Mouse (Mus musculus): ENCODE data around the gene Slc16a5. TPM values are rescaled to one million over a fixed set of nuclear protein-coding genes. Genes with fewer than 3 reads are reported as not detected.

Slc16a5 gene
- polyA plus RNA-seq, 1 experiment = not detected

DNA sequence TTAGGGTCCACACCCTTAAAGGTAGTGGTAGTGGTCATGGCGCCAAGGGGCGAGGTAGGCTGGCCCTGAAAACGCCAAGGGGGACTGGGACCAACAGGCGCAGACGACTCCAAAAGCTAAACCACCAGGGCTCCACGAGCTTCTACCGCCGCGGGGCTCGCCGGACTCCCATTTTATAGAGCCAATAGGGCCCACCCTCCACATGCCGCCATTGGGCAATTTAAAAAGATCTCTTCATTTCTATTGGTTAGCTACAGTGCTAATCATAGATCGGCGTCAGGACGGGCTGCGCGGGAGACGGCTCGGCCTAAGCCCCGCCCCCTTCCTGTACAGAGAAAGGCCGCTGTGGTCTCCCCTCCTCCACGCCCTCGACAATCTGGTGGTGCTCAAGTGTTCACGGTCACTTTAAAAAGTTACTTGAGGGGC, 52.0 kb downstream of the Slc16a5 start, which contains the start of gene Jpt1:
Gene Jpt1 (minus strand): TSS at position 150 of the 426 bp plus-strand sequence.
- Histone ChIP-seq H3K4me3 (ENCODE audit: insufficient read depth, low read depth, low read length) (peak within 1 kb of the TSS; percentile 69), H3K4me1 (ENCODE audit: control insufficient read depth, insufficient read depth, low read length) (peaks cover 17% of the 10 kb centered on the region), H3K27ac (ENCODE audit: insufficient read depth, low read depth, low read length) (peak within 1 kb of the TSS; percentile 62)
- under 1% methylated on average over 24 of the region's 24 CpGs for WGBS
- TF ChIP-seq CTCF (IDR thresholded peaks at IDR 0.05; ENCODE audit: insufficient read depth, low read depth, low read length) (no peak), POLR2A (IDR thresholded peaks at IDR 0.05; ENCODE audit: insufficient read depth, low read depth, low read length) (peak; percentile 100)

DNA sequence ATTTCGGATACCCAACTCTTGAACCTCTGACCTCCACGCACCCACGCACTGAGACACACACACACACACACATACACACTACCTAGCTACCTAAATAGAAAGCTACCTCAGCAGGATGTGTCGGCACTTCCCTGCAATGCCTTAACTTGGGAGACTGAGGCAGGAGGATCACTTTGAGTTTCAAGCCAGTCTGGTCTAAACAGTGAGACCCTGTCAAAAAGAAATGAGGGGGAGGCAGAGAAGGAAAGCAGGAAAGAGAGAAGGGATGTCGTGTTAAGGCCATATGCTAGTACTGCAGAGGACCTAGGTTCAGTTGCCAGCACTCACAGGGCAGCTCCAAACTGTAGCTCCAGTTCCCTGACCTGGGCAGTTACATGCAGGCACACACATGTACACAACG, 52.7 kb downstream of the Slc16a5 start:
- 69% methylated on average over 6 of the region's 6 CpGs for WGBS
- TF ChIP-seq POLR2A (IDR thresholded peaks at IDR 0.05; ENCODE audit: insufficient read depth, low read depth, low read length) = no peak
- TF ChIP-seq CTCF (IDR thresholded peaks at IDR 0.05; ENCODE audit: insufficient read depth, low read depth, low read length) = no peak
- peaks cover 13% of the 10 kb centered on the region for H3K4me1 ChIP-seq (ENCODE audit: control insufficient read depth, insufficient read depth, low read length)
- no peak overlapping the region for H3K27ac ChIP-seq (ENCODE audit: insufficient read depth, low read depth, low read length)
- no peak overlapping the region for H3K4me3 ChIP-seq (ENCODE audit: insufficient read depth, low read depth, low read length)

DNA sequence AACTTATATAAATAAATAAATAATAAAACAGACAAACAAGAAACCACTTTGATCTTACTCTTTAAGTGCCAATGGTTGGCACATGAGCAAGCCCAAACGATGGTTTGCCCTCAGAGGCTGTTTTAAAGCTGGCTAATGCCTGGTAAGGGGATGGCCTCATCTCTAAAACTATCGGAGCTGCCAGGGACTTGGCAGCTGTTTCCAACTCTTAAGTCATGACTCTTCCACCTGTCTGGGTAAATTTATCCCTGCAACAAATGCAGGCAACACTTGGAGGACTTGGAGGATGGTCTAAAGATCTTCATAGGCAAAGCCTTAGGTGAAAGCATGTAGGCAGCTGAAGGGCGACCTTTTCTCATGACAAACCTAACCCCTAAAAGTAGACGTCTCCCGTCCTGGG, 54.7 kb downstream of the Slc16a5 start:
- TF ChIP-seq POLR2A (IDR thresholded peaks at IDR 0.05; ENCODE audit: insufficient read depth, low read depth, low read length) (no peak), CTCF (IDR thresholded peaks at IDR 0.05; ENCODE audit: insufficient read depth, low read depth, low read length) (no peak)
- Histone ChIP-seq H3K27ac (ENCODE audit: insufficient read depth, low read depth, low read length) (no peak overlapping the region), H3K4me3 (ENCODE audit: insufficient read depth, low read depth, low read length) (no peak overlapping the region), H3K4me1 (ENCODE audit: control insufficient read depth, insufficient read depth, low read length) (peaks cover 7% of the 10 kb centered on the region)
- 80% methylated on average over 5 of the region's 5 CpGs for WGBS

DNA sequence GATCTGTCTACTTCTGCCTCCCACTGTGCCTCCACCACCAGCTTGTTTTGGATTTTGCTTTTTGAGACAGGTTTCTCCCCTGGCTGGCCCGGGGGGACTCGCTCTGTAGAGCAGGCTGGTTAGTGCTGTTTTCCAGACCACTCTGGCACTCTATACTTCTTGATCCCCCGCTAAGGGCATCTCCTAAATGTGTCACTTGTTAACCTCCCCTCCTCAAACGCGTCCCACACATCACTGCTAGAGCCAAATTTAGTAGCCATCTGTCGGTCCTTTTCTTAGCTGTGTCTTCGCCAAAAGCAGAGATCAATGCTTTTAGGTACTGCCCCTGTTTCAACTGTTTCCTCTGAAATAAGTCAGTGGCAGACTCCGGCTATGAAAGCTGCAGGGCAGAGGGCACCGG, 56.4 kb downstream of the Slc16a5 start:
- WGBS = 60% methylated on average over 9 of the region's 9 CpGs
- H3K4me3 ChIP-seq (ENCODE audit: insufficient read depth, low read depth, low read length) = no peak overlapping the region
- no peak for TF ChIP-seq POLR2A (IDR thresholded peaks at IDR 0.05; ENCODE audit: insufficient read depth, low read depth, low read length)
- no peak for TF ChIP-seq CTCF (IDR thresholded peaks at IDR 0.05; ENCODE audit: insufficient read depth, low read depth, low read length)
- H3K27ac ChIP-seq (ENCODE audit: insufficient read depth, low read depth, low read length) = no peak overlapping the region
- H3K4me1 ChIP-seq (ENCODE audit: control insufficient read depth, insufficient read depth, low read length) = no peaks in the 10 kb centered on the region; the same call in 1 of the 2 replicates

DNA sequence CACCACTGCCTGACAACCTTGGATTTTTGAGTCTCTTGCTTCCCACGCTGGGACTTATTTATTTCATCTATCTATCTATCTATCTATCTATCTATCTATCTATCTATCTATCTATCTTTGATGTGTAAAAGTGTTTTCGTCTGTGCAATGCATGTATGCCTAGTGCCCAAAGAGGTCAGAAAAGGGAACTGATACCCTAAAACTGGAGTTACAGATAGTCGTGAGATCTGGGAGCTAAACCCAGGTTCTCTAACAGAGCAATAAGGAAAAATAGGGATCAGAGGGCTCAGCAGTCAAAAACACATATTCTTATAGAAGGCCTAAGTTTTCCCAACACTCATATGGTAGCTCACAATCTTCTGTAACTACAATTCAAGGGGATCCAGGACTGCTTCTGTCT, 57.3 kb downstream of the Slc16a5 start:
- Histone ChIP-seq H3K4me1 (ENCODE audit: control insufficient read depth, insufficient read depth, low read length) (no peaks in the 10 kb centered on the region), H3K4me3 (ENCODE audit: insufficient read depth, low read depth, low read length) (no peak overlapping the region), H3K27ac (ENCODE audit: insufficient read depth, low read depth, low read length) (no peak overlapping the region)
- 87% methylated on average over 3 of the region's 3 CpGs for WGBS
- TF ChIP-seq POLR2A (IDR thresholded peaks at IDR 0.05; ENCODE audit: insufficient read depth, low read depth, low read length) = no peak
- no peak for TF ChIP-seq CTCF (IDR thresholded peaks at IDR 0.05; ENCODE audit: insufficient read depth, low read depth, low read length)

DNA sequence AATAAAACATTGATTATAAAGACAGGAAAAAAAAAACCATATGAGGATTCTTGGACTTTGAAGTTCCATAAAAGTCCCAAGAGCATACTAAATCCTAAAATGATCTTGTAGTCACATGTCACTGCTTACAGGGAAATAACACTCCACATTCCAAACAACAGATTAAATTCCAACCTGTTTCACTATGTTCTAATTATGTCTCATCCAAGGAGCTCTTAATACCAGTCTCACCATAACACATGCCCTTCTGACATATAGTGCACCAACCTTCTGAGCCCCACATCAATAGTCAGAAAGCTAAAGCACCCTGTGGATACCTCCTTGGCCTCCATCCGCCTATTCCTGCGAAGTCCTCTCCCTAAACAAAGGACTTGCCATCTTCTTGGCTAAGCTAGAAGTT, 57.9 kb downstream of the Slc16a5 start:
- H3K4me1 ChIP-seq (ENCODE audit: control insufficient read depth, insufficient read depth, low read length) = no peaks in the 10 kb centered on the region
- TF ChIP-seq POLR2A (IDR thresholded peaks at IDR 0.05; ENCODE audit: insufficient read depth, low read depth, low read length) (no peak), CTCF (IDR thresholded peaks at IDR 0.05; ENCODE audit: insufficient read depth, low read depth, low read length) (no peak)
- no peak overlapping the region for H3K4me3 ChIP-seq (ENCODE audit: insufficient read depth, low read depth, low read length)
- no peak overlapping the region for H3K27ac ChIP-seq (ENCODE audit: insufficient read depth, low read depth, low read length)
- WGBS = 68% methylated on average over 2 of the region's 2 CpGs

DNA sequence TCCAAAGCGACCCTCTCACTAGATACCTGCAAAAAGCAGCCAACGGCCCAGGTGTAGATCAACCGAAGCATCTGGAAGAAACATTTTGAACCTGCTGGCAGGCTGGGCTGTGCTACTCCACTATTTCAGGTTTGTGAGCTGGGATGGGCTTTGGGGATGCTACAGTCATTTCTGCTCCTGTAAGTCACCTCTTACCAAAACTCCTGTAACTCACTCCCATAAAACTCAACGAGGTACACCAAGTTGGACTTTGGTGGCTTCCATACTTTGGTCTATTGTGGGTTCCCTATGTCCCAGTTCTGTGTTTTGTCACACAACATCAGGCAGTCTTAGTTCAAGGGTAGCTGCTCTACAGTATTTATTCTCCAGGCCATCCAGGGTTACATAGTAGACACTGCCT, 58.8 kb downstream of the Slc16a5 start:
- H3K27ac ChIP-seq (ENCODE audit: insufficient read depth, low read depth, low read length) = no peak overlapping the region
- WGBS = 85% methylated on average over 4 of the region's 4 CpGs
- no peak overlapping the region for H3K4me3 ChIP-seq (ENCODE audit: insufficient read depth, low read depth, low read length)
- no peaks in the 10 kb centered on the region for H3K4me1 ChIP-seq (ENCODE audit: control insufficient read depth, insufficient read depth, low read length)
- TF ChIP-seq POLR2A (IDR thresholded peaks at IDR 0.05; ENCODE audit: insufficient read depth, low read depth, low read length) = no peak
- TF ChIP-seq CTCF (IDR thresholded peaks at IDR 0.05; ENCODE audit: insufficient read depth, low read depth, low read length) = no peak

DNA sequence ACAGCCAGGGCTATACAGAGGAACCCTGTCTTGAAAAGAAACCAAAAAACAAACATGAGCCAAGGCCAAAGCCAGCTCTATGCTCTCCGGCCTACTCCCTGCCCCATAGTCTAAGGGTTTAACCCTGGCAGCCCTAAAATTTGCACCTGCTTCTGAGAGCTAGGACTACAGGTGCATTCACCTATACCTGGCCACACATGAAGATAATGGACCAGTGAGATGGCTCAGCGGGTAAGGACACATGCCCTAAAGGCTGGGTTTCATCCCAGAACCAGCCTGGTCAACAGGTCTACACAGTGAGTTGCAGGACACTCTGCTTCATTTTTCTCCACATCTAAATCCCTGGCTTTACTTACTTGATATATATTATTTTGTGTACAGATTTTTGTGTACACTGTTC, 60.0 kb downstream of the Slc16a5 start:
- Histone ChIP-seq H3K4me3 (ENCODE audit: insufficient read depth, low read depth, low read length) (no peak overlapping the region), H3K27ac (ENCODE audit: insufficient read depth, low read depth, low read length) (no peak overlapping the region), H3K4me1 (ENCODE audit: control insufficient read depth, insufficient read depth, low read length) (no peaks in the 10 kb centered on the region)
- TF ChIP-seq CTCF (IDR thresholded peaks at IDR 0.05; ENCODE audit: insufficient read depth, low read depth, low read length) (no peak), POLR2A (IDR thresholded peaks at IDR 0.05; ENCODE audit: insufficient read depth, low read depth, low read length) (no peak)
- 84% methylated on average over 2 of the region's 2 CpGs for WGBS

DNA sequence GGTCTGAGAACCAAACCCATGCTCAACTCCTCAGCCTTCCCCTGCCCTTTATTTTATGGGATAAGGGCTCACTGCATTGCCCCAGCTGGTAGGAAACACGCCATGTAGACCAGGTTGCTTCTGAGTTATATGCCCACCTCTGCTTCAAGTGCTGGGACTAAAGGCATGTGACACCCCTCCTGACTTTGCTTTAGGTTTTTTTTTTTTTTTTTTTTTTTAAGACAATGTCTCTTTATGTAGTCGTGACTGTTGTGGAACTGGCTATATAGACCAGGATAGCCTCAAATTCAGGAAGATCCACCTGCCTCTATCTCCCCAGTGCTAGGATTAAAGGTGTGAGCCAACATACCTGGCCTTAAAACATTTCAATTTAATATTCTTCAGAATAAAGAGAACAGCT, 60.4 kb downstream of the Slc16a5 start:
- Histone ChIP-seq H3K4me3 (ENCODE audit: insufficient read depth, low read depth, low read length) (no peak overlapping the region), H3K4me1 (ENCODE audit: control insufficient read depth, insufficient read depth, low read length) (no peaks in the 10 kb centered on the region), H3K27ac (ENCODE audit: insufficient read depth, low read depth, low read length) (no peak overlapping the region)
- TF ChIP-seq CTCF (IDR thresholded peaks at IDR 0.05; ENCODE audit: insufficient read depth, low read depth, low read length) = no peak
- no peak for TF ChIP-seq POLR2A (IDR thresholded peaks at IDR 0.05; ENCODE audit: insufficient read depth, low read depth, low read length)
- 66% methylated on average over 2 of the region's 2 CpGs for WGBS

Other genes starting within 250 kb of the Slc16a5 start
- not detected in 2 replicates for gene Grin2c, start 195.2 kb upstream of the Slc16a5 start, polyA plus RNA-seq (2012; ENCODE audit: insufficient read depth, insufficient read length, low replicate concordance, missing spikeins)
- not detected in 2 replicates for gene Fdxr, start 185.4 kb upstream of the Slc16a5 start, polyA plus RNA-seq (2012; ENCODE audit: insufficient read depth, insufficient read length, low replicate concordance, missing spikeins)
- not detected in 2 replicates for gene Fads6, start 164.8 kb upstream of the Slc16a5 start, polyA plus RNA-seq (2012; ENCODE audit: insufficient read depth, insufficient read length, low replicate concordance, missing spikeins)
- not detected in 2 replicates for gene Otop2, start 155.3 kb upstream of the Slc16a5 start, polyA plus RNA-seq (2012; ENCODE audit: insufficient read depth, insufficient read length, low replicate concordance, missing spikeins)
- not detected in 2 replicates for gene Ush1g, start 140.4 kb upstream of the Slc16a5 start, polyA plus RNA-seq (2012; ENCODE audit: insufficient read depth, insufficient read length, low replicate concordance, missing spikeins)
- not detected in 2 replicates for gene Otop3, start 127.7 kb upstream of the Slc16a5 start, polyA plus RNA-seq (2012; ENCODE audit: insufficient read depth, insufficient read length, low replicate concordance, missing spikeins)
- gene Hid1, start 94.7 kb upstream of the Slc16a5 start, polyA plus RNA-seq (2012; ENCODE audit: insufficient read depth, insufficient read length, low replicate concordance, missing spikeins) = not detected in 2 replicates
- gene Cdr2l, start 80.6 kb upstream of the Slc16a5 start, polyA plus RNA-seq (2012; ENCODE audit: insufficient read depth, insufficient read length, low replicate concordance, missing spikeins) = not detected in 2 replicates
- gene Mrpl58, start 58.7 kb upstream of the Slc16a5 start, polyA plus RNA-seq (2012; ENCODE audit: insufficient read depth, insufficient read length, low replicate concordance, missing spikeins) = not detected in 2 replicates
- not detected in 2 replicates for gene Atp5h, start 42.5 kb upstream of the Slc16a5 start, polyA plus RNA-seq (2012; ENCODE audit: insufficient read depth, insufficient read length, low replicate concordance, missing spikeins)
- not detected in 2 replicates for gene Kctd2, start 42.3 kb upstream of the Slc16a5 start, polyA plus RNA-seq (2012; ENCODE audit: insufficient read depth, insufficient read length, low replicate concordance, missing spikeins)
- gene Trim80, start 21.9 kb upstream of the Slc16a5 start, polyA plus RNA-seq (2012; ENCODE audit: insufficient read depth, insufficient read length, low replicate concordance, missing spikeins) = not detected in 2 replicates
- gene Armc7, start 13.2 kb downstream of the Slc16a5 start, polyA plus RNA-seq (2012; ENCODE audit: insufficient read depth, insufficient read length, low replicate concordance, missing spikeins) = not detected in 2 replicates
- not detected in 2 replicates for gene Nt5c, start 29.4 kb downstream of the Slc16a5 start, polyA plus RNA-seq (2012; ENCODE audit: insufficient read depth, insufficient read length, low replicate concordance, missing spikeins)
- gene Jpt1, start 51.9 kb downstream of the Slc16a5 start, polyA plus RNA-seq (2012; ENCODE audit: insufficient read depth, insufficient read length, low replicate concordance, missing spikeins) = not detected in 2 replicates
- gene Sumo2, start 73.8 kb downstream of the Slc16a5 start, polyA plus RNA-seq (2012; ENCODE audit: insufficient read depth, insufficient read length, low replicate concordance, missing spikeins) = 478 TPM in 1 of 2 replicates, not detected in the other
- gene Nup85, start 102.0 kb downstream of the Slc16a5 start, polyA plus RNA-seq (2012; ENCODE audit: insufficient read depth, insufficient read length, low replicate concordance, missing spikeins) = not detected in 2 replicates
- gene Mrps7, start 141.5 kb downstream of the Slc16a5 start, polyA plus RNA-seq (2012; ENCODE audit: insufficient read depth, insufficient read length, low replicate concordance, missing spikeins) = not detected in 2 replicates
- 79.7 TPM in 1 of 2 replicates, not detected in the other for gene Gga3, start 141.6 kb downstream of the Slc16a5 start, polyA plus RNA-seq (2012; ENCODE audit: insufficient read depth, insufficient read length, low replicate concordance, missing spikeins)
- gene Mif4gd, start 150.5 kb downstream of the Slc16a5 start, polyA plus RNA-seq (2012; ENCODE audit: insufficient read depth, insufficient read length, low replicate concordance, missing spikeins) = not detected in 2 replicates
- not detected in 2 replicates for gene Slc25a19, start 165.8 kb downstream of the Slc16a5 start, polyA plus RNA-seq (2012; ENCODE audit: insufficient read depth, insufficient read length, low replicate concordance, missing spikeins)
- gene Grb2, start 246.1 kb downstream of the Slc16a5 start, polyA plus RNA-seq (2012; ENCODE audit: insufficient read depth, insufficient read length, low replicate concordance, missing spikeins) = 264 TPM in 1 of 2 replicates, not detected in the other